Mouse (Mus musculus) hindbrain, postnatal 0 days (tissue): Measurements from ENCODE around the gene Smyd3. TPM values are rescaled to one million over a fixed set of nuclear protein-coding genes. Genes with fewer than 3 reads are reported as not detected.

Source experiments
- ATAC-seq: fragments of 200-750 bp; cut with Nextera tagmentation; 2 replicates; pipeline ENCODE4 v1.8.0; 2017; ENCODE audit warnings: mild to moderate bottlenecking, moderate TSS enrichment, moderate library complexity
- DNase-seq: peaks from one replicate; pipeline ENCODE4 v3.0.0-alpha.2; 2015; ENCODE audit warnings: low spot score
- H3K27ac ChIP-seq: fragments of 300-500 bp; sonication (generic); 2 replicates; pipeline ENCODE4 v1.5.1; 2014; ENCODE audit warnings: mild to moderate bottlenecking
- H3K27me3 ChIP-seq: fragments of 300-500 bp; sonication (generic); 2 replicates; pipeline ENCODE4 v1.6.1; 2014; ENCODE audit warnings: low read length, mixed read lengths; ENCODE audit not compliant: insufficient read depth
- H3K36me3 ChIP-seq: fragments of 300-500 bp; sonication (generic); 2 replicates; pipeline ENCODE4 v1.6.1; 2014; ENCODE audit warnings: low read length, mixed read lengths; ENCODE audit not compliant: insufficient read depth
- H3K4me1 ChIP-seq: fragments of 300-500 bp; sonication (generic); 2 replicates; pipeline ENCODE4 v1.6.1; 2014; ENCODE audit warnings: antibody characterized with exemption, low read length, mixed read lengths; ENCODE audit not compliant: insufficient read depth
- H3K4me2 ChIP-seq: fragments of 300-500 bp; sonication (generic); 2 replicates; pipeline ENCODE4 v1.6.1; 2014; ENCODE audit warnings: low read depth, mild to moderate bottlenecking, low read length, moderate library complexity, mixed read lengths
- H3K4me3 ChIP-seq: fragments of 300-500 bp; sonication (generic); 2 replicates; pipeline ENCODE4 v1.5.1; 2014; ENCODE audit warnings: low read length
- H3K9ac ChIP-seq: fragments of 300-500 bp; sonication (generic); replicated peaks from 2 replicates; pipeline ENCODE4 v1.6.1; 2014; ENCODE audit warnings: mild to moderate bottlenecking, low read length, moderate library complexity, mixed read lengths
- H3K9me3 ChIP-seq: fragments of 300-500 bp; sonication (generic); 2 replicates; pipeline ENCODE4 v1.6.1; 2016; ENCODE audit warnings: low read length, mixed read lengths
- CTCF ChIP-seq: IDR thresholded peaks from 2 replicates; pipeline ENCODE4 v1.5.1; 2016; ENCODE audit warnings: antibody characterized with exemption, control low read depth, low read depth
- WGBS: fragments of 180-500 bp; shearing (Covaris S2); extraction: QIAGEN DNeasy Blood & Tissue Kit; methylation state at CpG from one replicate; pipeline ENCODE4 v1.1.7; 2014; 5-methylcytosine and 5-hydroxymethylcytosine counted together
- polyA plus RNA-seq: library from polyadenylated mRNA; unstranded; fragments of >200 nt; fragmentation: Nextera tagmentation; extraction: Ambion mirVana; gene quantifications from 2 replicates; pipeline ENCODE4 v1.2.1, GENCODE M21; 2015
- total RNA-seq: library from RNA; depleted of rRNA; stranded (reverse); fragments of >200 nt; gene quantifications from 2 replicates; pipeline ENCODE4 v1.2.3, GENCODE M21; 2014

Smyd3 gene
- total and polyA plus RNA-seq, 2 experiments from 2014 or later: 15.4 to 26.1 TPM

GRCm38 (mm10) chr1:179038801-179039200 lies 479.0 kb downstream of the Smyd3 start:
- Histone ChIP-seq H3K9ac (no peak overlapping the region), H3K4me2 (no peak overlapping the region), H3K27ac (no peak overlapping the region), H3K4me3 (no peak overlapping the region), H3K9me3 (no peaks in the 10 kb centered on the region), H3K4me1 (peaks cover 4% of the 10 kb centered on the region; the same call in 1 of the 2 replicates), H3K27me3 (no peaks in the 10 kb centered on the region), H3K36me3 (no peaks in the 10 kb centered on the region)
- ATAC-seq (no peak), DNase-seq (no peak)
- TF ChIP-seq CTCF: no peak
- WGBS: 70% methylated on average over 4 of the region's 4 CpGs

- no peaks in the 10 kb centered on the region for H3K9me3 ChIP-seq
- ATAC-seq: no peak
- H3K36me3 ChIP-seq: no peaks in the 10 kb centered on the region
- DNase-seq: no peak
- no peak overlapping the region for H3K4me3 ChIP-seq
- H3K4me2 ChIP-seq: no peak overlapping the region
- no peak overlapping the region for H3K9ac ChIP-seq
- no peaks in the 10 kb centered on the region for H3K4me1 ChIP-seq
- no peak overlapping the region for H3K27ac ChIP-seq
- 99% methylated on average over 2 of the region's 2 CpGs for WGBS
- H3K27me3 ChIP-seq: no peaks in the 10 kb centered on the region
- TF ChIP-seq CTCF: no peak
Measured at GRCm38 (mm10) chr1:179032947-179033346, 484.9 kb downstream of the Smyd3 start.

- Histone ChIP-seq H3K27ac (no peak overlapping the region), H3K9ac (no peak overlapping the region), H3K9me3 (no peaks in the 10 kb centered on the region), H3K4me3 (no peak overlapping the region), H3K36me3 (no peaks in the 10 kb centered on the region), H3K4me1 (no peaks in the 10 kb centered on the region), H3K27me3 (no peaks in the 10 kb centered on the region), H3K4me2 (no peak overlapping the region)
- TF ChIP-seq CTCF: no peak
- WGBS: 91% methylated on average over 5 of the region's 5 CpGs
- ATAC-seq: no peak
- DNase-seq: no peak
Measured at GRCm38 (mm10) chr1:179031581-179031980, 486.3 kb downstream of the Smyd3 start.

GRCm38 (mm10) chr1:179026614-179027013 lies 491.2 kb downstream of the Smyd3 start:
- DNase-seq (no peak), ATAC-seq (no peak)
- Histone ChIP-seq H3K36me3 (no peaks in the 10 kb centered on the region), H3K9ac (no peak overlapping the region), H3K4me3 (no peak overlapping the region), H3K27me3 (no peaks in the 10 kb centered on the region), H3K4me1 (no peaks in the 10 kb centered on the region), H3K4me2 (no peak overlapping the region), H3K27ac (no peak overlapping the region), H3K9me3 (no peaks in the 10 kb centered on the region)
- 67% methylated on average over 4 of the region's 4 CpGs for WGBS
- no peak for TF ChIP-seq CTCF

- Histone ChIP-seq H3K9me3 (no peaks in the 10 kb centered on the region), H3K27ac (no peak overlapping the region), H3K4me2 (no peak overlapping the region), H3K4me3 (no peak overlapping the region), H3K4me1 (no peaks in the 10 kb centered on the region), H3K36me3 (no peaks in the 10 kb centered on the region), H3K27me3 (no peaks in the 10 kb centered on the region), H3K9ac (no peak overlapping the region)
- TF ChIP-seq CTCF: no peak
- WGBS: 71% methylated on average over 4 of the region's 4 CpGs
- no peak for DNase-seq
- no peak for ATAC-seq
Measured at GRCm38 (mm10) chr1:179025169-179025568, 492.7 kb downstream of the Smyd3 start.

GRCm38 (mm10) chr1:179023486-179023885 lies 494.4 kb downstream of the Smyd3 start:
- Histone ChIP-seq H3K36me3 (no peaks in the 10 kb centered on the region), H3K27ac (no peak overlapping the region), H3K4me3 (no peak overlapping the region), H3K4me2 (no peak overlapping the region), H3K27me3 (no peaks in the 10 kb centered on the region), H3K9me3 (no peaks in the 10 kb centered on the region), H3K9ac (no peak overlapping the region), H3K4me1 (no peaks in the 10 kb centered on the region)
- 87% methylated on average over 7 of the region's 7 CpGs for WGBS
- TF ChIP-seq CTCF: no peak
- DNase-seq (no peak), ATAC-seq (no peak)

GRCm38 (mm10) chr1:179017428-179017827 lies 500.4 kb downstream of the Smyd3 start:
- Histone ChIP-seq H3K9me3 (no peaks in the 10 kb centered on the region), H3K27ac (no peak overlapping the region), H3K36me3 (no peaks in the 10 kb centered on the region), H3K27me3 (no peaks in the 10 kb centered on the region), H3K4me3 (no peak overlapping the region), H3K4me1 (no peaks in the 10 kb centered on the region), H3K9ac (no peak overlapping the region), H3K4me2 (no peak overlapping the region)
- ATAC-seq: no peak
- no peak for DNase-seq
- 92% methylated on average over 10 of the region's 10 CpGs for WGBS
- no peak for TF ChIP-seq CTCF
